Mouse (Mus musculus) spleen, adult 2 months (tissue): ENCODE measurements at regions not wholly inside any gene's neighbourhood (a gene's known extent, or its start where the extent isn't known, plus 50 kb on each side); places are given as distances from the start of the nearest gene placed in this dataset.

ENCODE experiments used
- CTCF ChIP-seq: fragments of 200-500 bp; IDR thresholded peaks from 2 replicates; pipeline ENCODE4 v1.5.1; 2011; ENCODE audit warnings: mild to moderate bottlenecking, inconsistent platforms; ENCODE audit not compliant: insufficient read depth, insufficient read length, insufficient replicate concordance; ENCODE audit errors: extremely low read depth
- POLR2A ChIP-seq: fragments of 200-500 bp; IDR thresholded peaks from 2 replicates; pipeline ENCODE4 v1.6.1; 2011; ENCODE audit warnings: low read depth, low read length, inconsistent platforms

DNA sequence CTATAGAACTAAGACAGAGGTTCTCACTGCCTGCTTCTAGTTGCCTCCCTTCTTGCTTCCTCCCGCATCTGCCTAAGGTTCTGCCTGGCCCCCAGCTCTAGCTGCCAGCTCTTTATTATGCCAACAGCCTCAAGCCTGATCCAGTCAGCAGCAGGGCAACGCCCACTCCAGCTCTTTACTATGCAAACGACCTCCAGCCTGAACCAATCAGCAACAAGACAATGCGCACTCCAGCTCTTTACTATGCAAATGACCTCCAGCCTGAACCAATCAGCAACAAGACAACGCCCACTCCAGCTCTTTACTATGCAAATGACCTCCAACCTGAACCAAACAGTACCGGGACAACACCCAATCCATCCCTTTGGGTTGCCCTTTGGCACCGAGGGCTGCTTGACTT, 162.2 kb upstream of the Ank start:
- TF ChIP-seq POLR2A (no peak), CTCF (no peak)
